Mouse (Mus musculus) myocyte (in vitro differentiated cells): ENCODE results near the gene Cirbp. TPM values are rescaled to one million over a fixed set of nuclear protein-coding genes. Genes with fewer than 3 reads are reported as not detected.

Experiments used
- H3K27me3 ChIP-seq: one replicate; pipeline ENCODE4 v1.6.1; 2011; ENCODE audit not compliant: control insufficient read depth, insufficient read depth, insufficient read length
- H3K36me3 ChIP-seq: one replicate; pipeline ENCODE4 v1.6.1; 2011; ENCODE audit not compliant: control insufficient read depth, insufficient read depth
- H3K4me2 ChIP-seq: one replicate; pipeline ENCODE4 v1.6.1; 2011; ENCODE audit warnings: low read depth, control low read depth
- H3K4me3 ChIP-seq: one replicate; pipeline ENCODE4 v1.5.1; 2011; ENCODE audit warnings: mild to moderate bottlenecking, control low read depth, moderate library complexity
- H3K79me2 ChIP-seq: one replicate; pipeline ENCODE4 v1.6.1; 2011; ENCODE audit not compliant: control insufficient read depth, insufficient read depth
- H3ac ChIP-seq: one replicate; pipeline ENCODE4 v1.6.1; 2011; ENCODE audit not compliant: control insufficient read depth, insufficient read length
- CEBPB ChIP-seq: IDR thresholded peaks from 2 replicates; pipeline ENCODE4 v1.6.1; 2011; ENCODE audit warnings: mild to moderate bottlenecking, moderate library complexity; ENCODE audit not compliant: poor library complexity, insufficient read depth, severe bottlenecking
- E2F4 ChIP-seq: IDR thresholded peaks from one replicate; pipeline ENCODE4 v1.6.1; 2011; ENCODE audit warnings: mild to moderate bottlenecking, control low read depth, moderate library complexity; ENCODE audit not compliant: insufficient read depth
- MAX ChIP-seq: IDR thresholded peaks from one replicate; pipeline ENCODE4 v1.6.1; 2011; ENCODE audit warnings: low read depth, mild to moderate bottlenecking, control low read depth
- MYOD1 ChIP-seq, 3 experiments: IDR thresholded peaks; one replicate each; pipeline ENCODE4 v1.6.1; 2011; ENCODE audit warnings: control low read depth in 2 of 3, low read depth in 2 of 3, mild to moderate bottlenecking in 2 of 3, moderate library complexity in 1 of 3; ENCODE audit not compliant: insufficient read length in 2 of 3, control insufficient read depth in 1 of 3
- MYOG ChIP-seq, 3 experiments: IDR thresholded peaks; one replicate each; pipeline ENCODE4 v1.6.1; 2011; ENCODE audit warnings: control low read depth in 2 of 3, low read depth in 2 of 3, mild to moderate bottlenecking in 2 of 3; ENCODE audit not compliant: insufficient read length in 2 of 3, control insufficient read depth in 1 of 3, insufficient read depth in 1 of 3
- POLR2A ChIP-seq: IDR thresholded peaks from one replicate; pipeline ENCODE4 v1.6.1; 2011; ENCODE audit warnings: low read depth, mild to moderate bottlenecking, control low read depth, moderate library complexity; ENCODE audit not compliant: insufficient read length
- POLR2AphosphoS2 ChIP-seq: IDR thresholded peaks from one replicate; pipeline ENCODE4 v1.6.1; 2011; ENCODE audit warnings: low read depth, control low read depth; ENCODE audit not compliant: insufficient read length
- REST ChIP-seq: IDR thresholded peaks from one replicate; pipeline ENCODE4 v1.6.1; 2011; ENCODE audit warnings: mild to moderate bottlenecking, control low read depth, moderate library complexity; ENCODE audit not compliant: insufficient read depth, insufficient read length
- SRF ChIP-seq: IDR thresholded peaks from one replicate; pipeline ENCODE4 v1.6.1; 2011; ENCODE audit warnings: low read depth; ENCODE audit not compliant: control insufficient read depth, insufficient read length
- TCF12 ChIP-seq: IDR thresholded peaks from one replicate; pipeline ENCODE4 v1.6.1; 2011; ENCODE audit warnings: mild to moderate bottlenecking, control low read depth; ENCODE audit not compliant: poor library complexity, insufficient read depth, severe bottlenecking
- TCF3 ChIP-seq: IDR thresholded peaks from one replicate; pipeline ENCODE4 v1.6.1; 2011; ENCODE audit warnings: low read depth, control low read depth; ENCODE audit not compliant: insufficient read length
- USF1 ChIP-seq: IDR thresholded peaks from one replicate; pipeline ENCODE4 v1.6.1; 2011; ENCODE audit warnings: low read depth, mild to moderate bottlenecking, control low read depth, moderate library complexity
- polyA plus RNA-seq: library from polyadenylated mRNA; unstranded; fragments of >200 nt; fragmentation: generic; extraction: Trizol; gene quantifications from one replicate; pipeline ENCODE4 v1.2.1, GENCODE M21; 2012; ENCODE audit warnings: missing spikeins

The Cirbp gene
- polyA plus RNA-seq, 1 experiment = 54.2 TPM

GRCm38 (mm10) chr10:80161522-80162242, 4.1 kb upstream of the Cirbp start:
- H3K79me2 ChIP-seq = no peaks in the 10 kb centered on the region
- peak overlapping the region; percentile 20 for H3K4me3 ChIP-seq
- no peak overlapping the region for H3ac ChIP-seq
- peak overlapping the region; percentile 100 for H3K4me2 ChIP-seq
- H3K27me3 ChIP-seq = no peaks in the 10 kb centered on the region
- peak; percentile 94 for TF ChIP-seq CEBPB
- peak; percentile 85 for TF ChIP-seq SRF
- no peak for TF ChIP-seq USF1
- TF ChIP-seq POLR2AphosphoS2 = no peak
- peak; percentile 98 to 99 (median 98) for TF ChIP-seq MYOG (IDR thresholded peaks at IDR 0.05; ENCODE audit: control insufficient read depth in 1 of 3, insufficient read depth in 1 of 3, insufficient read length in 2 of 3, low read depth in 2 of 3)
- peak; percentile 49 for TF ChIP-seq POLR2A
- no peak for TF ChIP-seq E2F4
- TF ChIP-seq MAX = no peak
- TF ChIP-seq TCF3 = peak; percentile 75
- TF ChIP-seq MYOD1 (IDR thresholded peaks at IDR 0.05; ENCODE audit: control insufficient read depth in 1 of 3, insufficient read length in 2 of 3, low read depth in 2 of 3) = peak; percentile 51 to 97 (median 92)
- TF ChIP-seq REST = no peak
- peak; percentile 89 for TF ChIP-seq TCF12
- H3K36me3 ChIP-seq = peaks cover 9% of the 10 kb centered on the region

GRCm38 (mm10) chr10:80162243-80162608, 3.6 kb upstream of the Cirbp start:
- no peaks in the 10 kb centered on the region for H3K27me3 ChIP-seq
- peaks cover 4% of the 10 kb centered on the region for H3K36me3 ChIP-seq
- H3K4me3 ChIP-seq = peak overlapping the region; percentile 20
- peak overlapping the region; percentile 100 for H3K4me2 ChIP-seq
- no peak overlapping the region for H3ac ChIP-seq
- TF ChIP-seq TCF12 (no peak), POLR2A (no peak), TCF3 (no peak), E2F4 (no peak), CEBPB (no peak), USF1 (no peak), MYOG (IDR thresholded peaks at IDR 0.05; ENCODE audit: control insufficient read depth in 1 of 3, insufficient read depth in 1 of 3, insufficient read length in 2 of 3, low read depth in 2 of 3) (no peak), MAX (no peak), POLR2AphosphoS2 (no peak), SRF (no peak), REST (no peak), MYOD1 (IDR thresholded peaks at IDR 0.05; ENCODE audit: control insufficient read depth in 1 of 3, insufficient read length in 2 of 3, low read depth in 2 of 3) (no peak)
- H3K79me2 ChIP-seq = no peaks in the 10 kb centered on the region

- Histone ChIP-seq H3K27me3 (no peaks in the 10 kb centered on the region), H3ac (no peak overlapping the region), H3K4me3 (peak overlapping the region; percentile 20), H3K4me2 (peak overlapping the region; percentile 100), H3K79me2 (no peaks in the 10 kb centered on the region), H3K36me3 (no peaks in the 10 kb centered on the region)
- TF ChIP-seq TCF3 (peak; percentile 100), E2F4 (no peak), TCF12 (peak; percentile 99), USF1 (peak; percentile 18), MAX (no peak), SRF (peak; percentile 68), MYOG (IDR thresholded peaks at IDR 0.05; ENCODE audit: control insufficient read depth in 1 of 3, insufficient read depth in 1 of 3, insufficient read length in 2 of 3, low read depth in 2 of 3) (peak; percentile 92 to 100 (median 100)), POLR2A (peak; percentile 22), REST (no peak), MYOD1 (IDR thresholded peaks at IDR 0.05; ENCODE audit: control insufficient read depth in 1 of 3, insufficient read length in 2 of 3, low read depth in 2 of 3) (peak; percentile 26 to 100 (median 99)), CEBPB (peak; percentile 72; the same call in 1 of the 2 replicates)
Measured at GRCm38 (mm10) chr10:80162716-80163299, 3.0 kb upstream of the Cirbp start.

- Histone ChIP-seq H3K79me2 (peaks cover 5% of the 10 kb centered on the region), H3ac (no peak overlapping the region), H3K36me3 (no peaks in the 10 kb centered on the region), H3K27me3 (no peaks in the 10 kb centered on the region), H3K4me3 (peak overlapping the region; percentile 58), H3K4me2 (peak overlapping the region; percentile 100)
- TF ChIP-seq REST (no peak), POLR2A (peak; percentile 71), TCF3 (peak; percentile 52), MYOD1 (IDR thresholded peaks at IDR 0.05; ENCODE audit: control insufficient read depth in 1 of 3, insufficient read length in 2 of 3, low read depth in 2 of 3) (peak in 2 of 3 experiments; percentile 19 to 73), E2F4 (no peak), SRF (peak; percentile 78), USF1 (no peak), MYOG (IDR thresholded peaks at IDR 0.05; ENCODE audit: control insufficient read depth in 1 of 3, insufficient read depth in 1 of 3, insufficient read length in 2 of 3, low read depth in 2 of 3) (peak in 2 of 3 experiments; percentile 49 to 88), POLR2AphosphoS2 (peak; percentile 77), TCF12 (peak; percentile 3), MAX (no peak), CEBPB (no peak)
Measured at GRCm38 (mm10) chr10:80163721-80164120, 2.1 kb upstream of the Cirbp start.
